Mouse (Mus musculus): ENCODE measurements around the gene Tmtc1. TPM values are rescaled to one million over a fixed set of nuclear protein-coding genes. Genes with fewer than 3 reads are reported as not detected.
A peak's percentile ranks its signal among the peaks of the same experiment; 100 is the strongest.

The Tmtc1 gene
- polyA plus RNA-seq, 1 experiment: 5.7 TPM

GRCm38 (mm10) chr6:148242304-148242703, 201.9 kb downstream of the Tmtc1 start:
- TF ChIP-seq POLR2A (IDR thresholded peaks at IDR 0.05; ENCODE audit: low read depth, low read length) (no peak), CTCF (IDR thresholded peaks at IDR 0.05; ENCODE audit: borderline replicate concordance, insufficient read depth, low read length) (no peak)
- no peak overlapping the region for H3K4me3 ChIP-seq (ENCODE audit: insufficient read depth, low read length)
- no peak overlapping the region for H3K27ac ChIP-seq (ENCODE audit: insufficient read depth, low read length)
- H3K4me1 ChIP-seq (ENCODE audit: control insufficient read depth, insufficient read depth, low read length): no peaks in the 10 kb centered on the region

- Histone ChIP-seq H3K4me1 (ENCODE audit: control insufficient read depth, insufficient read depth, low read length) (no peaks in the 10 kb centered on the region), H3K27ac (ENCODE audit: insufficient read depth, low read length) (no peak overlapping the region), H3K4me3 (ENCODE audit: insufficient read depth, low read length) (no peak overlapping the region)
- TF ChIP-seq CTCF (IDR thresholded peaks at IDR 0.05; ENCODE audit: borderline replicate concordance, insufficient read depth, low read length): no peak
- TF ChIP-seq POLR2A (IDR thresholded peaks at IDR 0.05; ENCODE audit: low read depth, low read length): no peak
Observed at GRCm38 (mm10) chr6:148241685-148242084, 202.5 kb downstream of the Tmtc1 start.

GRCm38 (mm10) chr6:148239311-148239710, 204.9 kb downstream of the Tmtc1 start:
- Histone ChIP-seq H3K4me3 (ENCODE audit: insufficient read depth, low read length) (no peak overlapping the region), H3K4me1 (ENCODE audit: control insufficient read depth, insufficient read depth, low read length) (no peaks in the 10 kb centered on the region), H3K27ac (ENCODE audit: insufficient read depth, low read length) (no peak overlapping the region)
- no peak for TF ChIP-seq CTCF (IDR thresholded peaks at IDR 0.05; ENCODE audit: borderline replicate concordance, insufficient read depth, low read length)
- no peak for TF ChIP-seq POLR2A (IDR thresholded peaks at IDR 0.05; ENCODE audit: low read depth, low read length)

GRCm38 (mm10) chr6:148237453-148237852, 206.7 kb downstream of the Tmtc1 start:
- Histone ChIP-seq H3K4me1 (ENCODE audit: control insufficient read depth, insufficient read depth, low read length) (0 out of 2 replicates have a peak, but pooled peaks cover 4% of the 10 kb centered on the region), H3K27ac (ENCODE audit: insufficient read depth, low read length) (no peak overlapping the region), H3K4me3 (ENCODE audit: insufficient read depth, low read length) (no peak overlapping the region)
- no peak for TF ChIP-seq POLR2A (IDR thresholded peaks at IDR 0.05; ENCODE audit: low read depth, low read length)
- TF ChIP-seq CTCF (IDR thresholded peaks at IDR 0.05; ENCODE audit: borderline replicate concordance, insufficient read depth, low read length): no peak

- TF ChIP-seq CTCF (IDR thresholded peaks at IDR 0.05; ENCODE audit: borderline replicate concordance, insufficient read depth, low read length): no peak
- TF ChIP-seq POLR2A (IDR thresholded peaks at IDR 0.05; ENCODE audit: low read depth, low read length): no peak
- Histone ChIP-seq H3K4me1 (ENCODE audit: control insufficient read depth, insufficient read depth, low read length) (0 out of 2 replicates have a peak, but pooled peaks cover 4% of the 10 kb centered on the region), H3K27ac (ENCODE audit: insufficient read depth, low read length) (no peak overlapping the region), H3K4me3 (ENCODE audit: insufficient read depth, low read length) (no peak overlapping the region)
Observed at GRCm38 (mm10) chr6:148234105-148234828, 209.9 kb downstream of the Tmtc1 start.

GRCm38 (mm10) chr6:148227542-148227941, 216.6 kb downstream of the Tmtc1 start:
- Histone ChIP-seq H3K27ac (ENCODE audit: insufficient read depth, low read length) (no peak overlapping the region), H3K4me1 (ENCODE audit: control insufficient read depth, insufficient read depth, low read length) (peaks cover 2% of the 10 kb centered on the region; the same call in 1 of the 2 replicates), H3K4me3 (ENCODE audit: insufficient read depth, low read length) (no peak overlapping the region)
- no peak for TF ChIP-seq POLR2A (IDR thresholded peaks at IDR 0.05; ENCODE audit: low read depth, low read length)
- TF ChIP-seq CTCF (IDR thresholded peaks at IDR 0.05; ENCODE audit: borderline replicate concordance, insufficient read depth, low read length): no peak

- H3K27ac ChIP-seq (ENCODE audit: insufficient read depth, low read length): peak overlapping the region; percentile 69
- peaks cover 4% of the 10 kb centered on the region; the same call in 1 of the 2 replicates for H3K4me1 ChIP-seq (ENCODE audit: control insufficient read depth, insufficient read depth, low read length)
- no peak overlapping the region for H3K4me3 ChIP-seq (ENCODE audit: insufficient read depth, low read length)
- TF ChIP-seq CTCF (IDR thresholded peaks at IDR 0.05; ENCODE audit: borderline replicate concordance, insufficient read depth, low read length) (no peak), POLR2A (IDR thresholded peaks at IDR 0.05; ENCODE audit: low read depth, low read length) (no peak)
Observed at GRCm38 (mm10) chr6:148222686-148223085, 221.5 kb downstream of the Tmtc1 start.

- Histone ChIP-seq H3K27ac (ENCODE audit: insufficient read depth, low read length) (no peak overlapping the region), H3K4me3 (ENCODE audit: insufficient read depth, low read length) (no peak overlapping the region), H3K4me1 (ENCODE audit: control insufficient read depth, insufficient read depth, low read length) (peaks cover 5% of the 10 kb centered on the region)
- TF ChIP-seq POLR2A (IDR thresholded peaks at IDR 0.05; ENCODE audit: low read depth, low read length): no peak
- no peak for TF ChIP-seq CTCF (IDR thresholded peaks at IDR 0.05; ENCODE audit: borderline replicate concordance, insufficient read depth, low read length)
Observed at GRCm38 (mm10) chr6:148218235-148219076, 225.7 kb downstream of the Tmtc1 start.

GRCm38 (mm10) chr6:148216752-148217151, 227.4 kb downstream of the Tmtc1 start:
- peaks cover 2% of the 10 kb centered on the region; the same call in 1 of the 2 replicates for H3K4me1 ChIP-seq (ENCODE audit: control insufficient read depth, insufficient read depth, low read length)
- H3K4me3 ChIP-seq (ENCODE audit: insufficient read depth, low read length): no peak overlapping the region
- TF ChIP-seq POLR2A (IDR thresholded peaks at IDR 0.05; ENCODE audit: low read depth, low read length) (no peak), CTCF (IDR thresholded peaks at IDR 0.05; ENCODE audit: borderline replicate concordance, insufficient read depth, low read length) (no peak)
- no peak overlapping the region for H3K27ac ChIP-seq (ENCODE audit: insufficient read depth, low read length)

Data from embryonic fibroblast, embryonic 13.5 days (primary cell).